16 mouse cellular contexts compared by ENCODE assay signal in the genomic region with DNA sequence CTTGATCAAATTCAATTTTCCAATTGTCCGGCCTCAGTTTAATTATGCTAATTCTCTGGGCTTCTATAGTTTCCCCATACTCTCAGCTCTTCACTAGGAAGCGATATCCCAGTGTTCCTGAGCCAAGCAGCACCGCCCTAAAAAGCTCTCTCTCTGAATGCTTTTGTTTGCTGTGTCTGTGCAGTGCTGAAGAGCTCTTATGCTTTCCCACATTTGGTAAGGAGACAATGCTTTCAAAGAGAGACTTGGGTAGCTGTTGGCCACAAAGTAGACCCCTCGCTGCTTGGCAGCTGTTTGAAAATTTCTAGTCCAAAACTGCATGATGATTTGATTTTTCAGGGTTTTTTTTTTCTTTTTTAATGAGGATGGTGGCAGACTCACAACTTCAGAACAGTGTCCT.
A peak's percentile ranks its signal among the peaks of the same experiment; 100 is the strongest.
DNase-seq lines count a peak whose midpoint lies in the region; ATAC-seq lines count a peak whose summit lies in the region.
"Had no signal": no experiment of that assay in that cellular context is flagged by ENCODE, and none has a peak within 500 bp of the region (broad histone marks: within the 10 kb centered on the region; RNA-seq: fewer than 3 reads in every experiment).

No protein-coding gene starts in this region.

- H3K4me3 ChIP-seq in forebrain, embryonic 15.5 days: no peak overlapping the region
- no peak overlapping the region for H3K4me3 ChIP-seq in hindbrain, embryonic 15.5 days
- no peak overlapping the region for H3K4me3 ChIP-seq in neural tube, embryonic 15.5 days (replicated peaks)
- H3K4me3 ChIP-seq: embryonic facial prominence, embryonic 13.5 days; liver, embryonic 13.5 days; megakaryocyte, embryonic 14.5 days had no signal

- H3K4me2 ChIP-seq in forebrain, embryonic 15.5 days (replicated peaks): no peak overlapping the region
- no peak overlapping the region for H3K4me2 ChIP-seq in hindbrain, embryonic 15.5 days
- no peak overlapping the region for H3K4me2 ChIP-seq in neural tube, embryonic 15.5 days
- H3K4me2 ChIP-seq: embryonic facial prominence, embryonic 13.5 days; liver, embryonic 13.5 days had no signal

- no peaks in the 10 kb centered on the region for H3K27me3 ChIP-seq in forebrain, embryonic 15.5 days
- no peaks in the 10 kb centered on the region for H3K27me3 ChIP-seq in hindbrain, embryonic 15.5 days
- no peaks in the 10 kb centered on the region for H3K27me3 ChIP-seq in neural tube, embryonic 15.5 days (replicated peaks)
- H3K27me3 ChIP-seq: embryonic facial prominence, embryonic 13.5 days; liver, embryonic 13.5 days; megakaryocyte, embryonic 14.5 days had no signal

- 25% methylated on average over 4 of the region's 4 CpGs for WGBS in forebrain, embryonic 15.5 days
- WGBS in hindbrain, embryonic 15.5 days: 47% methylated on average over 4 of the region's 4 CpGs
- 76% methylated on average over 4 of the region's 4 CpGs for WGBS in neural tube, embryonic 15.5 days

- intact Hi-C loops in left cerebral cortex, postnatal 4 days (cut with DNase I): no loop called here
- intact Hi-C loops in heart, postnatal 14 days (cut with DNase I): no loop called here

- H3K27ac ChIP-seq in forebrain, embryonic 15.5 days (replicated peaks): peak overlapping the region; percentile 54
- H3K27ac ChIP-seq in hindbrain, embryonic 15.5 days (replicated peaks): peak overlapping the region; percentile 72
- H3K27ac ChIP-seq in neural tube, embryonic 15.5 days (replicated peaks): peak overlapping the region; percentile 34
- H3K27ac ChIP-seq: embryonic facial prominence, embryonic 13.5 days; liver, embryonic 13.5 days had no signal

- no peaks in the 10 kb centered on the region for H3K9me3 ChIP-seq in forebrain, embryonic 15.5 days
- H3K9me3 ChIP-seq in hindbrain, embryonic 15.5 days: no peaks in the 10 kb centered on the region
- H3K9me3 ChIP-seq in neural tube, embryonic 15.5 days (replicated peaks): no peaks in the 10 kb centered on the region
- H3K9me3 ChIP-seq: embryonic facial prominence, embryonic 13.5 days; liver, embryonic 13.5 days had no signal

- peak; percentile 72 for DNase-seq in left cerebral cortex, postnatal 4 days
- no peak for DNase-seq in left cerebral cortex, adult 8-10 months (ENCODE audit: low spot score in 2 of 2)
- DNase-seq in heart, postnatal 14 days: no peak
- no peak for DNase-seq in gastrocnemius, adult 8-10 months (ENCODE audit: low spot score in 2 of 2)
- DNase-seq: adrenal gland, postnatal 25 days; gastrocnemius, postnatal 14 days; kidney, adult 11 months; kidney, postnatal 10 days; liver, embryonic 13.5 days; thymus, adult 18-20 months had no signal

- ATAC-seq in forebrain, embryonic 15.5 days (replicated peaks): peak; percentile 58
- peak; percentile 45; the same call in 1 of the 2 replicates for ATAC-seq in hindbrain, embryonic 15.5 days (ENCODE audit: low FRiP score, low read depth)
- no peak for ATAC-seq in neural tube, embryonic 15.5 days (ENCODE audit: low FRiP score)
- ATAC-seq: lung, postnatal 0 days had no signal

- H3K4me1 ChIP-seq in forebrain, embryonic 15.5 days: peaks cover 12% of the 10 kb centered on the region
- H3K4me1 ChIP-seq in hindbrain, embryonic 15.5 days (replicated peaks): no peaks in the 10 kb centered on the region; the same call in 1 of the 2 replicates
- no peaks in the 10 kb centered on the region for H3K4me1 ChIP-seq in neural tube, embryonic 15.5 days
- H3K4me1 ChIP-seq: embryonic facial prominence, embryonic 13.5 days; liver, embryonic 13.5 days; megakaryocyte, embryonic 14.5 days had no signal

- no peak overlapping the region for H3K9ac ChIP-seq in forebrain, embryonic 15.5 days (replicated peaks)
- no peak overlapping the region for H3K9ac ChIP-seq in hindbrain, embryonic 15.5 days
- H3K9ac ChIP-seq in neural tube, embryonic 15.5 days (replicated peaks): no peak overlapping the region
- H3K9ac ChIP-seq: embryonic facial prominence, embryonic 13.5 days; liver, embryonic 13.5 days had no signal

- no peaks in the 10 kb centered on the region for H3K36me3 ChIP-seq in forebrain, embryonic 15.5 days
- H3K36me3 ChIP-seq in hindbrain, embryonic 15.5 days: no peaks in the 10 kb centered on the region
- no peaks in the 10 kb centered on the region for H3K36me3 ChIP-seq in neural tube, embryonic 15.5 days
- H3K36me3 ChIP-seq: embryonic facial prominence, embryonic 13.5 days; liver, embryonic 13.5 days had no signal
